Mouse (Mus musculus) heart, embryonic 11.5 days (tissue): ENCODE measurements around the gene Gdf5. TPM values are rescaled to one million over a fixed set of nuclear protein-coding genes. Genes with fewer than 3 reads are reported as not detected.

Experiments used
- ATAC-seq: fragments of 200-750 bp; cut with Nextera tagmentation; replicated peaks from 2 replicates; pipeline ENCODE4 v1.8.0; 2017; ENCODE audit warnings: moderate library complexity; ENCODE audit not compliant: insufficient number of reproducible peaks, low FRiP score, low TSS enrichment
- H3K27ac ChIP-seq: fragments of 300-500 bp; sonication (generic); 2 replicates; pipeline ENCODE4 v1.5.1; 2014; ENCODE audit warnings: mild to moderate bottlenecking, low read depth, low read length
- H3K27me3 ChIP-seq: fragments of 300-500 bp; sonication (generic); 2 replicates; pipeline ENCODE4 v1.6.1; 2014; ENCODE audit warnings: mild to moderate bottlenecking, low read length, mixed read lengths; ENCODE audit not compliant: control insufficient read depth, insufficient read depth
- H3K36me3 ChIP-seq: fragments of 300-500 bp; sonication (generic); 2 replicates; pipeline ENCODE4 v1.6.1; 2014; ENCODE audit warnings: mild to moderate bottlenecking, low read length, moderate library complexity, mixed read lengths; ENCODE audit not compliant: control insufficient read depth, insufficient read depth
- H3K4me1 ChIP-seq: fragments of 300-500 bp; sonication (generic); 2 replicates; pipeline ENCODE4 v1.6.1; 2014; ENCODE audit warnings: low read length; ENCODE audit not compliant: control insufficient read depth, insufficient read depth
- H3K4me2 ChIP-seq: fragments of 300-500 bp; sonication (generic); 2 replicates; pipeline ENCODE4 v1.6.1; 2014; ENCODE audit warnings: mild to moderate bottlenecking, moderate library complexity
- H3K4me3 ChIP-seq: fragments of 300-500 bp; sonication (generic); 2 replicates; pipeline ENCODE4 v1.5.1; 2014; ENCODE audit warnings: low read depth, low read length
- H3K9ac ChIP-seq: fragments of 300-500 bp; sonication (generic); 2 replicates; pipeline ENCODE4 v1.6.1; 2014; ENCODE audit warnings: mild to moderate bottlenecking, low read depth, low read length, moderate library complexity
- H3K9me3 ChIP-seq: fragments of 300-500 bp; sonication (generic); replicated peaks from 2 replicates; pipeline ENCODE4 v1.6.1; 2016; ENCODE audit warnings: low read length; ENCODE audit not compliant: control insufficient read depth
- WGBS: fragments of 180-500 bp; shearing (Covaris S2); extraction: QIAGEN DNeasy Blood & Tissue Kit; methylation state at CpG from one replicate; pipeline ENCODE4 v1.1.7; 2014; ENCODE audit not compliant: insufficient replicate concordance; 5-methylcytosine and 5-hydroxymethylcytosine counted together
- polyA plus RNA-seq: library from polyadenylated mRNA; unstranded; fragments of >200 nt; fragmentation: Nextera tagmentation; extraction: Ambion mirVana; gene quantifications from 2 replicates; pipeline ENCODE4 v1.2.1, GENCODE M21; 2014

Gdf5 gene
- 0.36 and 0.63 TPM in 2 replicates for polyA plus RNA-seq

DNA sequence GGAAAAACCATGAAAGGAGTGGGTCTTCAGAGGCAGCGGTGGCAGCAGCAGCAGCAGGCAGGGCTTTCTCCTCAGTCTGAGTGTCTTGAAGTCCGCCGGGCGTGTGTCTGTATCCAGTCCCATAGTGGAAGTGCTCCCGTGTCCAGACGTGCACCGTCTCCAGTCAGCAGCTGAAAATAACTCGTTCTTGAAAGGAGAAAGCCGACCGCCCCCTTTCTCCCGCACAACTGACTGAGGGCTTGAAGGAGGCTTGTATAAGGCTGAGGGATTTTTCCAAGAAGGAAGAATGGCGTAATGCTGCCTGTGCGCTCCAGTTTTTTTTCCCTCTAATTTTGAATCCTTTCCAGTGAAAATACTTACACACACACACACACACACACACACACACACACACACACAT, at the start of gene Gdf5:
Gene Gdf5, minus strand, starts transcription at position 244 of the 400 bp plus-strand sequence.
- 0 out of 2 replicates have a peak, but pooled peaks cover 5% of the 10 kb centered on the region for H3K4me1 ChIP-seq
- no peaks in the 10 kb centered on the region for H3K9me3 ChIP-seq
- H3K9ac ChIP-seq, result no peak within 1 kb of the TSS
- 49% methylated on average over 13 of the region's 13 CpGs for WGBS
- no peak within 1 kb of the TSS for H3K4me3 ChIP-seq
- no peak within 1 kb of the TSS for H3K4me2 ChIP-seq
- ATAC-seq, result no peak
- H3K27me3 ChIP-seq, result peaks cover 14% of the 10 kb centered on the region
- H3K36me3 ChIP-seq, result no peaks in the 10 kb centered on the region
- no peak within 1 kb of the TSS for H3K27ac ChIP-seq

- no peak overlapping the region for H3K27ac ChIP-seq
- H3K4me2 ChIP-seq, result peak overlapping the region; percentile 39
- peaks cover 9% of the 10 kb centered on the region for H3K4me1 ChIP-seq
- H3K36me3 ChIP-seq, result peaks cover 47% of the 10 kb centered on the region
- ATAC-seq, result no peak
- WGBS, result 78% methylated on average over 14 of the region's 14 CpGs
- no peaks in the 10 kb centered on the region for H3K9me3 ChIP-seq
- H3K9ac ChIP-seq, result peak overlapping the region; percentile 54; the same call in 1 of the 2 replicates
- H3K27me3 ChIP-seq, result no peaks in the 10 kb centered on the region
- H3K4me3 ChIP-seq, result no peak overlapping the region; the same call in 1 of the 2 replicates
These were observed 46.7 kb upstream of the Gdf5 start for GRCm38 (mm10) chr2:155991863-155992321.

- peaks cover 9% of the 10 kb centered on the region for H3K4me1 ChIP-seq
These were observed 46.0 kb upstream of the Gdf5 start for GRCm38 (mm10) chr2:155991151-155991550.

DNA sequence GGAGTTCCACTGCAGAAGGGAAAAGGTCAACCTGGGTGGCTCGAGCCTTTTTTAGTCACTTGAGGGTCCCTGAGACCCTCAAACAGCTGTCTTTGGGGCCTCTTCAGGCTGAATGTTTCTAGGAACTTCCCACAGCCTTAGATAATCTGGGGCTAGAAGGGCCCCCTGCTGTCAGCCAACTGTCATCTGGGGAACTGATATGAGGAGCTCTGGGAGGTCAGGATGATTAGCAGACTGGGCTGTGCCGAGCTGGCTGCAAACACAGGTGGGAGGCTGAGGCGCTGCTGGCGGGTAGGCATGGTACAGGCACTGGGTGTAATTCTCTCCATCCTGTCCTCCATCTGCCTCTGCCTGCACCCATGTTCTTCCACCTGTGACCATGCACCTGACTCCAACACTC, 43.9 kb upstream of the Gdf5 start:
- Histone ChIP-seq H3K9me3 (no peaks in the 10 kb centered on the region), H3K9ac (peak overlapping the region; percentile 43; the same call in 1 of the 2 replicates), H3K36me3 (peaks cover 51% of the 10 kb centered on the region), H3K4me1 (peaks cover 9% of the 10 kb centered on the region), H3K27ac (peak overlapping the region; percentile 11), H3K4me2 (peak overlapping the region; percentile 25), H3K4me3 (no peak overlapping the region), H3K27me3 (no peaks in the 10 kb centered on the region)
- WGBS, result 37% methylated on average over 4 of the region's 4 CpGs
- peak; percentile 72; the same call in 1 of the 2 replicates for ATAC-seq

More at GRCm38 (mm10) chr2:155991151-155991550, 46.0 kb upstream of the Gdf5 start:
- Histone ChIP-seq H3K9me3 (no peaks in the 10 kb centered on the region), H3K27me3 (no peaks in the 10 kb centered on the region), H3K36me3 (peaks cover 44% of the 10 kb centered on the region), H3K4me3 (no peak overlapping the region), H3K4me2 (no peak overlapping the region), H3K9ac (no peak overlapping the region), H3K27ac (no peak overlapping the region)
- ATAC-seq, result no peak
- 70% methylated on average over 10 of the region's 10 CpGs for WGBS

- 96% methylated on average over 6 of the region's 6 CpGs for WGBS
- H3K9me3 ChIP-seq, result no peaks in the 10 kb centered on the region
- H3K4me2 ChIP-seq, result no peak overlapping the region
- H3K27me3 ChIP-seq, result no peaks in the 10 kb centered on the region
- ATAC-seq, result no peak
- no peak overlapping the region for H3K9ac ChIP-seq
- H3K4me3 ChIP-seq, result no peak overlapping the region
- H3K27ac ChIP-seq, result no peak overlapping the region
- H3K4me1 ChIP-seq, result peaks cover 9% of the 10 kb centered on the region
- H3K36me3 ChIP-seq, result peaks cover 52% of the 10 kb centered on the region
These were observed 42.0 kb upstream of the Gdf5 start for GRCm38 (mm10) chr2:155987131-155987530.

DNA sequence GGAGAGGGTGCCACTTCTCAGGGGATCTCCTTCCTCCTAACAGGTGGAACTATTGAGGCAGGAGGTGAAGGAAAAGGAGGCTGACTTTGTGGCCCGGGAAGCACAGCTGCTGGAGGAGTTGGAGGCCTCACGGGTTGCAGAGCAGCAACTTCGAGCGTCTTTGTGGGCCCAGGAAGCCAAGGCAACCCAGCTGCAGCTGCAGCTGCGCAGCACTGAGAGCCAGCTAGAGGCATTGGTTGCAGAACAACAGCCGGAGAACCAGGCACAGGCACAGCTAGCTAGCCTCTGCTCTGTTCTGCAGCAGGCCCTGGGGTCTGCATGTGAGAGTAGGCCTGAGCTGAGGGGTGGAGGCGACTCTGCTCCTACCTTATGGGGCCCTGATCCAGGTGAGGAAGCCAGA, 40.6 kb upstream of the Gdf5 start:
- Histone ChIP-seq H3K27ac (no peak overlapping the region), H3K4me3 (no peak overlapping the region), H3K4me2 (no peak overlapping the region), H3K9ac (no peak overlapping the region), H3K4me1 (peaks cover 9% of the 10 kb centered on the region), H3K9me3 (no peaks in the 10 kb centered on the region), H3K27me3 (no peaks in the 10 kb centered on the region), H3K36me3 (peaks cover 50% of the 10 kb centered on the region)
- ATAC-seq, result no peak
- 94% methylated on average over 7 of the region's 7 CpGs for WGBS

DNA sequence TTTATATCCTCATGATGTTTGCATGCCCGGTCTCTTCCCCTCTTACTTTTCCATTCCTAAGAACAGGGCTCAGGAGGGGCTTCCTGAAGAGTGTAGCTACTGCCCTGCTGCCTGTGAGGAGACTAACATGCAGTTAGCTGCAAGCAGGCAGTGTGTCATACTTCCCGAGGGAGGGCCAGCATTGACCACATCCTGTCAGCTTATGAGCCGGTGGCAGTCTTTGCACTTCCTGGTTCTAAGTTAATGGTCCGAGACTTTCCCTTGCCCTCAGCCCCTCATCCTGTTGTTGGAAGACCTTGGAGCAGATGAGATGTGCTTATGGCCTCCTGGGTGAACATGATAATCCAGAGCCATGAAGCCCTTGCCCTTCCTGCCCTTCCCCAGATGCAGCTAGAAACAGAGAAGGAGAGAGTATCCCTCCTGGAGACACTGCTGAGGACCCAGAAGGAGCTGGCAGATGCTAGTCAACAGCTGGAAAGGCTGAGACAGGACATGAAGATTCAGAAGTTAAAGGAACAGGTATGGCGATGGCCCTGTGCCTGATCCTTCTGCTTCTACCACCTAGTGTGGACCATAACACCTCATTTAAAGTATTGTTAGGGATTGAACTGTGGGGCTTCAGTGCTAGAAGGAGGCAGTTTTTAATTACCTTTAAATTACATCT, 34.3 kb upstream of the Gdf5 start:
- Histone ChIP-seq H3K4me3 (no peak overlapping the region), H3K4me2 (no peak overlapping the region), H3K36me3 (peaks cover 42% of the 10 kb centered on the region), H3K9me3 (no peaks in the 10 kb centered on the region), H3K27me3 (no peaks in the 10 kb centered on the region), H3K4me1 (no peaks in the 10 kb centered on the region), H3K27ac (no peak overlapping the region), H3K9ac (no peak overlapping the region)
- ATAC-seq, result no peak
- 73% methylated on average over 5 of the region's 5 CpGs for WGBS

DNA sequence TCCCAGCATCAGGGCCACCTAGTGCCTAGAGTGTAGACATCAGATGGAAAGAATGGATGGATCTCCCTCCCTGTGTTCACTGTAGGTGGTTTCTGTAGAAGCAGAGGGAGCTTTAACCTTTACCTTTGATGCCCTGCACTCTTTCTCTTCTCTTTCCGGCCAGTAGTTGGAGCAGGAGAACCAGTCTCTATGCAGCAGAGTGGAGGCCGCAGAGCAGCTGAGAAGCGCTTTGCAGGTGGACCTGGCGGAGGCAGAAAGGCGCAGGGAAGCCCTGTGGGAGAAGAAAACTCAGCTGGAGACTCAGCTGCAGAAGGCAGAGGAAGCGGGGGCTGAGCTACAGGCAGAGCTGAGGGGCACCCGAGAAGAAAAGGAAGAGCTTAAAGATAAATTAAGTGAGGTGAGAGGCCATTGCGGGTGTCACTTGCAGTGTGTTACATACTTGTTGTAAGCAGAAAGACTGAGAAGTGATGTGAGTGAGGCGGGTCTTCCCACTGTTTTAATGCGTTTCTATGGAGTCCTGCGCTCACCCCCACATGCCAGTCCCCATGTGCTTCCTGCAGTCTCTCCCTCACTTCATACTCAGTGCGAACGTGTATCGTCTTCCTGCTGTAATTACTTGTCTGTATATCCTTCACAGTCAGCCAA, 29.0 kb upstream of the Gdf5 start:
- peaks cover 45% of the 10 kb centered on the region for H3K36me3 ChIP-seq
- no peaks in the 10 kb centered on the region for H3K27me3 ChIP-seq
- H3K9ac ChIP-seq, result no peak overlapping the region
- ATAC-seq, result no peak
- H3K27ac ChIP-seq, result no peak overlapping the region
- H3K9me3 ChIP-seq, result no peaks in the 10 kb centered on the region
- H3K4me3 ChIP-seq, result no peak overlapping the region
- WGBS, result 80% methylated on average over 14 of the region's 14 CpGs
- no peaks in the 10 kb centered on the region for H3K4me1 ChIP-seq
- H3K4me2 ChIP-seq, result no peak overlapping the region
